Mouse (Mus musculus) c-Kit-negative CD71-positive TER-119-positive erythroid progenitor cells, embryonic 14.5 days (primary cell): ENCODE results near the gene Phxr2.
"Not testable (repeated sequence)": the region's sequence is repeated elsewhere in the genome, so short reads cannot be mapped to it uniquely, and the experiment has no call there.

Experiments used
- DNase-seq: peaks from one replicate; pipeline ENCODE4 v3.0.0-alpha.2; 2013; ENCODE audit warnings: low read depth, low spot score

Phxr2 gene

GRCm38 (mm10) chr10:99126225-99126624 lies at the start of gene Phxr2:
Gene Phxr2, minus strand, starts transcription at chr10:99126325.
- no peak for DNase-seq

- DNase-seq: no peak
Measured at GRCm38 (mm10) chr10:99172906-99173507, 46.9 kb upstream of the Phxr2 start.

GRCm38 (mm10) chr10:99171961-99172497 lies 45.9 kb upstream of the Phxr2 start:
- no peak for DNase-seq

- no peak for DNase-seq
Measured at GRCm38 (mm10) chr10:99169765-99170129, 43.6 kb upstream of the Phxr2 start.

DNA sequence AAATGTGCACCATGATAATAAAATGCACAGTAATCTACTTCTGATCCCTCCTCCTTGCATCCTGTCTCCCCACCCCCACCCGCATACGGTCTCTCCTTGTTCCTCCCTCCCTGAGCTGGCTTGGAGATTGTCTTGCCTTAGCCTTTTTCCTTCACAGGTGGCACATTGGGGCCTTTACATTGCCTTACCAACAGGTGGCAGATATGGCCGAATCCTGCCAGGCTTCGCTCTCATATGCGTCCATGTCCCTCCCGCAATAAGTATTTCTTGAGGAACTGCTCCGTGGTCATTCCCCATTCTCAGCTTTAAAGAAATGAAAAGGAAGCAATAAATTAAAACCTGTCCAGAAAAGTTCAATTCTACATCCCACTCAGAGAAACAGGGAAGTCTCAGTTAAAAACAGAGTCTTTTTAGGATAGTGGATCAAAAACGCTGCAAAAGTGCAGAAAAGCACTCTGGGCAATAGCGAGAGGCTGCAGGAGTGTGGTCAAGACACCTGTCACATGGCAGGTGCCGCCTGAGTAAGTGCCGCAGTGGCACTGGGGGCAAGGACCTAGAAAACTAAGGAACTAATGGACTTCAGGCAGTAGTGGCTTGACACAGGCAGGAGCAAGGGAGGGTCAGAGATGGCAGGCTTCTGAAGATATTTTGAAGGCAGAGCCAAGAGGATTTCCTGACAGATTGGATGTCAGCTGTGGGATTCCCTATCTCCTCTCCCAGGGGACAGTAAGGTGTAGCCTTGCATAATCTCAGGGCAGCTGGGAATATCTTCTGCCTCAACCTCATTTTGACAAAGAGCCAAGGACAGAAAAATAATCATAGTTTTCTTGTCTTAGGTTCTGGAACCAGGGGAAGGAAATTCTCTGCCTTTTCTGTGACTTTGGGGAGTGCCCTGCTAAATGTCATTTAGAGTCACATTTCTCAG lies 43.0 kb upstream of the Phxr2 start:
- DNase-seq: no peak

DNA sequence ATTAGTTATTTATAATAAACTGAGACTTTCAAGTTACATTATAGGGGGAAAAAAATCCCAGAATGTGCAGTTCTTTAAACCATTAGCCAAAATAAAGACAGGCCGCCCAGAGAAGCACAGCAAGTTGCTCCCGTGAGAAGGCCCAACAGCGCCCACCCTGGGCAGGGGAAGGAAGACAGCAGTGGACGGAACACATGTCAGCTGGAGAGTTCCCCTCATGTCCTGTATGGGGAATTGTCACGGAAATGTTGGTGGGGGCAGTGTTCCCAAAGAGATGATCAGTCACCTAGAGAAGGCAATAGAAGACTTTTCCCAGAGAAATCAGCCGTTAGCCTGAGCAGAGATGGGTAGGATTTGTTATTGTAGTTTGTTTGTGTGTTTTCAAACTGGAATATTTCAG lies 42.3 kb upstream of the Phxr2 start:
- no peak for DNase-seq

- no peak for DNase-seq
Measured at GRCm38 (mm10) chr10:99166392-99166791, 40.3 kb upstream of the Phxr2 start.

DNA sequence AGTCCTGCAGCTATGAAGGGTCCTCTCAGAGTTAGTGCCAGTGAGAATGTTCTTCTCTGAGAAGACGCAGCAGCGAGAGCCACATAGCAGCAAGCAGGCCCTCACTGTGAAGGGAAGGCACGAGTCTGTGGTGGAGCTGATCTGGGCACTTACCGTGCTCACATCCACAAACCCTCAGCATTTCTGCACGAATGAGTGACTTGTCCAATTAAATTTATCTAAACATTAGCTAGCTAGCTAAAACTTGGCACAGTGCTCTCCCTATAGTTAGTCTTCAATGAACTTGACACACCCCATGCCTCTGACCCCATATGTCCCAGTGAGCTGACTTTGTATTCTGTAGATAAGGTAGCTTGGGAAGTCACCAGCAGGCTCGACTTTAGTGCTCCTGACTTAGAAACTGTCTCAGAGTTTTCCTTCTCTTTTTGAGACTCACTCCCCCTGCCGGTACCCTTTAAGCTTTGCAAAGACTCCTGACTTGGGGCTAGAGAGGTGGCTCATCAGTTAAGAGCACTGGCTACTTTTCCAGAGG lies 39.7 kb upstream of the Phxr2 start:
- no peak for DNase-seq

GRCm38 (mm10) chr10:99164871-99165477 lies 38.8 kb upstream of the Phxr2 start:
- DNase-seq: no peak

DNA sequence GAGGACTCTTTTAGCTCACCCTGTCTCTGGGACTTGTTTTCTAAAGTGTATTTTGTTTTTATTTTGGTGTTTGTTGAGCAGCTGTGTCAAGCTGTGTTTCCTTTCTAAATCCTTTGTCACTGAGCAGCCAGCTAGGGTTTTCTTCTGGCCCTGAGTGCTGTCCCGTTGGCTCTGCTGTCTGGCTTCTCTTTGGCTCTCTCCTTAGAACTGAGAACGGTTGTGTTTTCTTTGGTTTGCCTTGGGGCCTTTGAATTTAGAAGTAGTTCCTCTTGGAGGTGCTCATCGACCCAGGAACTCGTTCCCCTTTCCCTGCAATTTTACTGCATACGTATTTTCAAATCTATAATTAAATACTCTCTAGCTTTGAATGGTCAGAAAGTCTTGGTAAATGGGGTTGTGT lies 36.9 kb upstream of the Phxr2 start:
- DNase-seq: no peak

DNA sequence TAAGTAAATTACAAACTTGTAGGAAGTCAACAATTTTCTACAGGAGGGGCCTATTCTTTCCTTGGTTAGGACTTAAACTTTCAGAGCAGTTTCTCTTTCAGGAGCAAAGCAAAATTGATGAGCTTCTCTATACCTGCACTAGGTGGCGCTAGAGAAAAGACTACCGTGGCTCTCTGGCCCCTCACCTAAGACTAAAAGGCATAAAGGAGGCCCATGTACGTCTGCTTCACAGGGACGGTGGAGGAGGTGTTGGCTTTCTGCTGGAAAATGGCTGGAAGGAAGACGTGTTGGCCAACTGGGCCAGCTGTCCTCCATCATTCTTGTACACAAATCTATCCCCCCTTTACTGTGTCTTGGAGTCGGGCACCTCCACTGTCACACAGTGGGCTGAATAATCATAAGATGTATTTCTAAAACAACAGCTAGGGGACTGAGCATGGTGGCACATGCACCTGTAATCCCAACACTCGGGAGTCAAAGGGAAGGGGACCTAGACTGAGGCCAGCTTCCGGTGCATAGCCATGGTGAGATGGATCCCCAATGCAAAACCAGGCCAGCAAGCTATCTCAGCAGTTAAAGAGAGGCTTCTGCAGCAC lies 36.0 kb upstream of the Phxr2 start:
- DNase-seq: peak; percentile 8

DNA sequence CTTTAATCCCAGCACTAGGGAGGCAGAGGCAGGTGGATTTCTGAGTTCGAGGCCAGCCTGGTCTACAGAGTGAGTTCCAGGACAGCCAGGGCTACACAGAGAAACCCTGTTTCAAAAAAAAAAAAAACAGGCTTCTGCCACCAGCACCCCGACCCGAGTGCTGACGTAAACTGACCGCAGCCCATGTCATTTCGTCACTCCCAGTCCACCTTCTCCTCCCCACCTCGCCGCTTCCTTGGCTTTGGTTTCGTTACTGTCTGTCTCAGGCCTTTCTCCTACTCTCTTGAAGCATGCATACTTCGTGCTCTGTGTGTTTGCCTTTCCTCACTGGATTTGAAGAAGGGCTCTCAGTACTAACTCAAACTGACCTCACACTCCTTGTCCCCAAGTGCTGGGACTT lies 31.6 kb upstream of the Phxr2 start:
- not testable (repeated sequence) for DNase-seq

GRCm38 (mm10) chr10:99156808-99157207 lies 30.7 kb upstream of the Phxr2 start:
- no peak for DNase-seq

GRCm38 (mm10) chr10:99154635-99155034 lies 28.5 kb upstream of the Phxr2 start:
- no peak for DNase-seq

DNA sequence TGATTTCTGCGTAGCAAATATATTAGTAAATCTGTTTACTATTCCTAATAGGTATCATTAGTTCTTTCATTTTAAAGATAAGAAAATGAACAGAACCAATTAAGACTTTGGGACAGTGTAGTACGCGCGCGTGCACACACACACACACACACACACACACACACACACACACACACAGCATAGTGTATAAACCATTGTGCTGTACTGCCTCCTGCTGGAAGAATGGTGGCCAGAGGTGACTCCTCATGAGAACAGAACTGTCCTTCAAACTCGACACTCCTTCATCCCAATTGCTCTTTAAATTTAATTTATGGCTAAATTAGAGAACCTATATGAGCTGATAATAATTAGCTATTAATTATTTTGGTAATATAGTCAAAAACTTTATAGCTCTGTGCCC lies 25.9 kb upstream of the Phxr2 start:
- DNase-seq: no peak

DNA sequence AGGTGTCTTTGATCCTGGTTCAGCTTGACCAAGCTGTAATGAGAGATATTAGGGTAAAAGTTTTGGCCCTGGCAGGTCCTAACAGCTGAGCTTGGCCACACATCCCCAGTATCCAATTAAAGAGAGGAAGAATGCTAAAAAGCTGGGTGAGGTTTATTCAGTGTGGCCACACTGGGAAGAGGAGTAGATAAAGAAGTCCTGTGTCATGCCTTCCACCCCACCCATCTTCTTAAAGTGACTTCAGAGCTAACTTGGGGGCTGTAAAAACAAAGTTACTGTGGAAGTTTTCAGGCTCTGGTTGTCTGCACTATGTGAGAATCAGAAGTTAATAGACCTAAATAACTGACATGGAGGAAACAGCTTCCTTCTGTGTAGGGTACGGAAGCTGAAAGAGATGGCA lies 25.5 kb upstream of the Phxr2 start:
- peak; percentile 28 for DNase-seq

GRCm38 (mm10) chr10:99150016-99150415 lies 23.9 kb upstream of the Phxr2 start:
- no peak for DNase-seq

DNA sequence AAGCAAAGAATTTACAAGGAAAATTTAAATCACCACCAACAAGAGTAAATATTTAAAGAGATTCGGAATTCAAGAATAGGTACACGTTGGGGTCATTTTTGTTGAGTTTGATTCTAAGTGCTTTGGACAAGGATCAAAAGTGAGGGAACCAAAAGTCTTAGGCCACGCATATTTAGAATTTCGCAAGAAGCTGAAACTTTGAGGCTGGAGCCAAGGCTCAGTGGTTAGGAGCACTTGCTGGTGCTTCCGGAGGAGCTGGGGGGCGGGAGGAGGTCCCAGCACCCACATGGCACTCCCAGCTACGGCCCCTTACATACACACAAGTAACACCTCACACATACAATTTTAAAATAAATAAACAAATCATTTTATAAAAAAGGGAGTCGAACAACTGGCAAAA lies 20.5 kb upstream of the Phxr2 start:
- DNase-seq: no peak

- no peak for DNase-seq
Measured at GRCm38 (mm10) chr10:99145611-99146010, 19.5 kb upstream of the Phxr2 start.

- DNase-seq: no peak
Measured at GRCm38 (mm10) chr10:99136337-99136736, 10.2 kb upstream of the Phxr2 start.

DNA sequence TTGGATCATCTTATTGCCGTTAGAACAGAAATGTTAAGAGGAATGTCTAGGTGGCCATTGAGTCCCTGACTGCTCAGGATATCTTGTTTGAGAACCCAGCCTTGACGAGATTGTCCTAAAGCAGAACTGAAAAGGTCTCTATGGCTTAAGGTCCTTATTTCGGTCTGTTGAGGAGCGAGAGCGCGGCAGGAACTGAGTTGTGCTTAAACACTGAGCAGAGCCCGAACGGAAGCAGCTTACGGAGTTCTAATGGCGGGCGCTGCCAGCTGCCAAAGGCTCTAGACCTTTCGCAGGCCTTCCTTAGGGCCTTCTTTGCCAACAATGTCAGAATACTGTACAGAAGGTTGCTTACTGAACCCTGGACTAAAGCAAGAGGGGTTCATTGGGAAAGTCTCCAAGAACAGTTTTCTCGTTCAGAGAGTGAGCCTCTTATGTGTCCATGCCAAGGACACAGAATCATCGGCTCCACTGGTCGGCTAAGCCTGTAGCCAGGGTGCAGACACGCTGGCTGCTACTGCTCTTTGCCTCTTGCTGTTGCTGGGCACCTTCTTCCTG lies 7.3 kb upstream of the Phxr2 start:
- DNase-seq: no peak
